Mouse (Mus musculus) brain, embryonic 14.5 days (tissue): ENCODE measurements around the gene Samhd1.

Experiments
- CTCF ChIP-seq: fragments of 200-500 bp; IDR thresholded peaks from 2 replicates; pipeline ENCODE4 v1.5.1; 2012; ENCODE audit warnings: inconsistent platforms, mild to moderate bottlenecking, moderate library complexity, borderline replicate concordance; ENCODE audit not compliant: insufficient read depth, insufficient read length; ENCODE audit errors: extremely low read depth
- POLR2A ChIP-seq: fragments of 200-500 bp; IDR thresholded peaks from 2 replicates; pipeline ENCODE4 v1.6.1; 2012; ENCODE audit warnings: mild to moderate bottlenecking, inconsistent platforms, borderline replicate concordance; ENCODE audit not compliant: poor library complexity, insufficient read depth, insufficient read length, severe bottlenecking; ENCODE audit errors: extremely low read depth

DNA sequence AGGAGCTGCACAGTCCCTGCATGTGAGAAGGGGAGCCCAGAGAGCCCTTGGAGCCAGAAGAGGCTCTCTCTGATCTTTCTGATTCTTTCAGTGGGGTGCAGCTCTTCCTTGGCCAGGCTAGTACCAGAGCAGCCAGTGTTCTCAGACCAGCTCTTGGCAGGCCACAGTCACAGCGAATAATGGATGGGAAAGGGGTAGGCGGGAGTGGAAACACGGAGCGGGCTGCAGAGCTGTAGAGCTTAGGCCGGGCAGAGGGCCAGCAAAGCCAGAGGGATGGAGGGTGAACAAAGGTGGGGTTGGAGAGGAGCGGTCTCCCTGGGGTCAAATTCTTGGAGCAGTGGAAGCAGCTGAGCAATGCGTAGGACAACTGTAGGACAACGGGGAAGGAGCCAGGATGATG, 43.0 kb downstream of the Samhd1 start:
- TF ChIP-seq POLR2A (no peak), CTCF (no peak)
